Mouse (Mus musculus): ENCODE results near the gene Acadvl. TPM values are rescaled to one million over a fixed set of nuclear protein-coding genes. Genes with fewer than 3 reads are reported as not detected.
A peak's percentile ranks its signal among the peaks of the same experiment; 100 is the strongest.

Gene Acadvl
- total RNA-seq, 2 experiments from 2014 or later, result 50.7 to 53.6 TPM

- intact Hi-C loops (cut with DNase I), result no loop called here
Measured at GRCm38 (mm10) chr11:70012931-70013330, 2.3 kb downstream of the Acadvl start.

DNA sequence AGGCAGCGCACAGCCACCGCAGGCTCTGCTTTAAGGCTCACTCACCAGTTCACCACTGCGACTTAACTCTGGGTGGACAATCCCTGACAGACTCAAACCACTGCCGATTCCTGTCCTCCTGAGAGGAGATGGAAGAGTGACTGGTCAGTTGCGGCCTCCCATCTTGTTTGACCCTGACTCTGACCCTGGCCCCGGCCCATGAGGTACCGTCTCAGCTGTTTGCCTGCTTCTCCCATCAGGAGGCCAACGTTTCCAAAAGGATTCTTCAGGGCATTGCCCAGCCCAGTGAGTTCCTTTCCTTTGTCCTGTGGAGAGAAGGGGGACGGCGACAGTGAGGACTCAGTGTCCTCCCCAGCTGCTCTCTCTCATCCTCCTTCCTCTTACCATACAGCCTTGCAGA is 4.2 kb downstream of the Acadvl start:
- intact Hi-C loops (cut with DNase I), result no loop called here
- no peak for DNase-seq (ENCODE audit: low spot score in 2 of 2)

More at GRCm38 (mm10) chr11:70012931-70013330, 2.3 kb downstream of the Acadvl start:
- DNase-seq (ENCODE audit: low spot score in 2 of 2), result no peak

DNA sequence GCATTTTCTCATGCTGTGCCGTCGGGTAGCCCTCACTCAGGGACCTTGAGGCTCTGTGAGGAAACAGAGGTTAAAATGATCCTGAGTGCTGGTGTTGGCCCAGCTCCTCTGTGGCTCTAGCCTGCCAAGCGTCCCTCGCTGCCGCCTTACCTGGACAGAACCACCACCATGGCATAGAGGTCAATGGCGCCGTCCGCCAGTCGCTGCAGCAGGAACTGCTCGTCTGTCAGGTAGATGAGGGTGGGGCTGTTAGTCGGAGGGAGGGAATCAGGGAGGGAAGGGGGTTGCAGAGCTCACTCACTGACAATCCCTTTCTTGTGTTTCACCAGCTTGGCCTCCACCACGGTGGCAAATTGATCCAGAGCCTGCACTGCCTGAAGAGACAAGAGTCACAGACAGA is 4.7 kb downstream of the Acadvl start:
- intact Hi-C loops (cut with DNase I), result no loop called here
- no peak for DNase-seq (ENCODE audit: low spot score in 2 of 2)

- intact Hi-C loops (cut with DNase I), result no loop called here
Measured at GRCm38 (mm10) chr11:70010033-70010432, 5.2 kb downstream of the Acadvl start.

DNA sequence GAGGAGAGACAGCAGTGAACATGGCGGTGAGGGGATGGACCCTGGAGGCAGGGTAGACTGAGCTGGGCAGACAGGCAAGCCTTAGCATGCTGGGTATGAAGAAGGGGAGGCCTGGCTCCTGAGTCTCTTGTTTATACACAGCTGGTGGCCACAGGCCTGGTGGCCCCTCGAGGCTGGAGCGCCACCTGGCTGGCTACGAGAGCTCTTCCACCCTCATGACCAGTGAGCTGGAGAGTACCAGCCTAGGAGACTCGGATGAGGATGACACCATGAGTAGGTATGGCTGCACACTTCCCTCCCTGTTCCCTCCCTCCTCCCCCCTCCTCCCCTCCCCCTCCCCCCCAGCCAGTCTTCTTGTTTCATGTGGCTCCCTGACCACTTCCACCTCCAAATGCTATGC is 9.7 kb downstream of the Acadvl start:
- intact Hi-C loops (cut with DNase I), result no loop called here
- no peak for DNase-seq (ENCODE audit: low spot score in 2 of 2)

More at GRCm38 (mm10) chr11:70010033-70010432, 5.2 kb downstream of the Acadvl start:
- no peak for DNase-seq (ENCODE audit: low spot score in 2 of 2)

DNA sequence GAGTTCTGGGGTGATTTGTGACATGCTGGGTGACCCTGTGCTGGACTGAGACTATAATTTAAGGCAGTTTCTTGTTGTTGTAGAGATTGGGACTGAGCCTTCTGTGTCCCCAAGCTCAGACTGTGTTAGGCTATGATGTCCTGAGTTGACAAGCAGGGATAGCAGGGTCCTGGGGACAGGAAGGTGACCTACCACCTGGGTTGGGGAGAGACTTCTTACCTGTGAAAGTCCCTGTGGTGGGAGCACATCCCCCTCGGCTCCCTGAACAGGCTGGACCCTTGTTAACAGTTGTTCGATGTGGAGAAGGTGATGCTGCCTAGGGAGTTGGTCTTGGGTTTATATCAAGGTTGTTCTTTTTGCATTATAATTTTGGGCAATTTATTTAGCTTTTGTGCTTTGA is 12.7 kb downstream of the Acadvl start:
- DNase-seq (ENCODE audit: low spot score in 2 of 2), result no peak
- intact Hi-C loops (cut with DNase I), result no loop called here

- DNase-seq (ENCODE audit: low spot score in 2 of 2), result no peak
- intact Hi-C loops (cut with DNase I), result no loop called here
Measured at GRCm38 (mm10) chr11:70001865-70002264, 13.3 kb downstream of the Acadvl start.

DNA sequence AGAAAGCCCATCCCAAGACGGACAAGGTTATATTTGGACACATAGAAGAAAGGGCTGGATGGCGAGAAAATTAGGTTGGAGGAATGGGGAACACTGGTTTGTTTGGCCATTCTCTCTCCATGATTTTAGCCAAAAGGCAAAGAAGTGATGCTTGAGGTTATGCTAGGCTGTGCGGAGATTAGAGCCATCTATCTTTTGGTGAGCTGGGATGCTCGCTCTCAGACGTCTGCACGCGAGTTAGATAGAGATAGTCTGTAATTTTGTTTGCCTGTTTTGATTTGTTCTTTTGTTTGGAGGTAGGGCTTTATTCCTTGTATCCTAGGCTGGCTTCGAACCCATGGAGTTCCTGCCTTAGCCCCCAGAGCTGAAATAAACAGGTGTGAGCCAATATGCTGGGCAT is 14.1 kb downstream of the Acadvl start:
- intact Hi-C loops (cut with DNase I), result no loop called here

DNA sequence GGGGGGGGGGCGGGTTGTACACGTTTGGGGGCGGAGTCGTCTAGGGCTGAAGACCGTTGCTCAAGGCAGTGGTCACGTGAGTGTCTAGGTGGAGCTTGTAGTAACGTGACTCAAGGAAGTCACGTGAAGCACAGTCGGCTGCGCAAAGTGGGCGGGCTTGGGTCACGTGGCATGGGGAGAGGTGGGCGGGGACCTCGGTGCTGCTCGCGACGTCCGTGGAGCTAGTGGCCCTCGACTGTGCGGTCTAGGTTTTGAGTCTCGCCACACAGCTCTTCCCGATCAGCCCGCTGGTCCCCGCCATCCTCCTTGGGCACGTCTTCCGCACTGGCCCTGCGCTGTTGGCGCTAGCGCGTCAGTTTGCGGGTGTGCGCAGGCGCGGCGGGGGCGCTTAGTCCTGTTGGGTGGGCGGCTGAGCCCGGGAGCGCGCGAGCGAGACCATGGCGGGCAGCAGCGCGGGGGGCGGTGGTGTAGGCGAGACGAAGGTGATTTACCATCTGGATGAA is 14.8 kb downstream of the Acadvl start, which contains the start of gene Dvl2:
Dvl2 (plus strand) TSS at position 200 of the 503 bp plus-strand sequence.
- DNase-seq (ENCODE audit: low spot score in 2 of 2), result peak; percentile 92 to 97
- intact Hi-C loops (cut with DNase I), result no loop called here

More for the DNA sequence above, 14.1 kb downstream of the Acadvl start:
- no peak for DNase-seq (ENCODE audit: low spot score in 2 of 2)

GRCm38 (mm10) chr11:69999666-70000065 is 15.5 kb downstream of the Acadvl start:
- intact Hi-C loops (cut with DNase I), result no loop called here
- no peak for DNase-seq (ENCODE audit: low spot score in 2 of 2)

GRCm38 (mm10) chr11:69998567-69999491 is 16.4 kb downstream of the Acadvl start:
- DNase-seq (ENCODE audit: low spot score in 2 of 2), result no peak
- intact Hi-C loops (cut with DNase I), result no loop called here

DNA sequence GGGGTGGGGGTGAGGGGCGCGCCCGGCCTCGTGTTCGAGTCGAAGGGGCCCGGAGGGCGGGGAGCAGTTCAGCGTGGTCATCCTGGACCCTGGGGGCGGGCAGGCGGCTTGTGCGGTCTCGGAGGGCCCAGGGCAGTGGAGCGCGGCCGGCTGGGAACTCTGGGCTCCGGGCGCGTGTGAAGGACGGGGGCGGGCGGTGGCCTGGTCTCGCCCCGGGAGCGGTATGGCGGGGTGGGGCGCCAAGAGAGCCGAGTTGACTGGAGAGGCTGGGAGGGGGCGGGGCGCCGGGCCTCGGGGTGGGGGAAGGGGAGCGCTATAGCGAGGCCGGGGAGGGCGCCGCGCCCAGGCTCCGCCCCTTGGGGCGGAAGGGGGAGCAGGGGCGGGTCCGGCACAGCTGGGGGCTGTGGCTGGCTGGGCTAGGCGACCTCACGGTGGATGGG is 18.1 kb downstream of the Acadvl start:
- intact Hi-C loops (cut with DNase I), result no loop called here
- peak in 1 of 2 experiments; percentile 65 for DNase-seq (ENCODE audit: low spot score in 2 of 2)

GRCm38 (mm10) chr11:69996161-69997061 is 18.8 kb downstream of the Acadvl start:
- intact Hi-C loops (cut with DNase I), result no loop called here
- DNase-seq (ENCODE audit: low spot score in 2 of 2), result no peak

DNA sequence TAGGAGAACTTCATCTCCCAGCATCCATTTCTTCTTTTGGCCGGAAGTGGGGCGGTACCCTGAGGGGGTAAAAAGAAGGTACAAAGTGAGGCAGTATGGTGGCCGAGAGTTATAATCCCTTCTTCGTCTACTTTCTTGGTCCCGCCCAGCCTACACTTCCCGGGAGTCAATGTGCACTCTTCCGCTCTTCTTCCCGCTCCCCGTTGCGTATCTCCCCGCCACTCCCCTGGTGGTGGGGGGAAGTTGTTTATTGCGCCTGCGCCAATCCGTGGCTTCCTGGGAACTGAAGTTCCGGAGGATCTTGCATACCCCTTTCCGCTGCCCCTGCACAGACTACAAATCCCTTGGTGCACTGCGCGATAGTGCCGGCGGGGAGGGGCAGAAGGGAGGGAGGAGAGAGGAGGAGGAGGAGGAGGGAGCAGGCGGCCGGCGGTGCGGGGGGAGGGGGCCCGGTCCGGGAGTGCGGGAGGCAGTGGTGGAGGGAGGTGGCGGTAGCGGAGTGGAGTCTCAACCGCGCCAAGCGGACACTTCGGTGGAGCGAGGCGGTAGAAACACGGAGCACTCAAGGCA is 19.7 kb downstream of the Acadvl start, which contains the start of gene Phf23:
Phf23 (plus strand) TSS at position 387 of the 570 bp plus-strand sequence.
- intact Hi-C loops (cut with DNase I), result no loop called here
- peak; percentile 97 to 98 for DNase-seq (ENCODE audit: low spot score in 2 of 2)

GRCm38 (mm10) chr11:69994401-69995090 is 20.7 kb downstream of the Acadvl start:
- DNase-seq (ENCODE audit: low spot score in 2 of 2), result no peak
- intact Hi-C loops (cut with DNase I), result no loop called here

GRCm38 (mm10) chr11:69992932-69993331 is 22.3 kb downstream of the Acadvl start:
- DNase-seq (ENCODE audit: low spot score in 2 of 2), result no peak
- intact Hi-C loops (cut with DNase I), result no loop called here

- intact Hi-C loops (cut with DNase I), result no loop called here
Measured at GRCm38 (mm10) chr11:69992396-69992795, 22.8 kb downstream of the Acadvl start.

GRCm38 (mm10) chr11:69991711-69992110 is 23.5 kb downstream of the Acadvl start:
- no peak for DNase-seq (ENCODE audit: low spot score in 2 of 2)
- intact Hi-C loops (cut with DNase I), result no loop called here

More at GRCm38 (mm10) chr11:69992396-69992795, 22.8 kb downstream of the Acadvl start:
- no peak for DNase-seq (ENCODE audit: low spot score in 2 of 2)
